Mouse (Mus musculus) CH12.LX (cell line): ENCODE results near the gene Trim71. TPM values are rescaled to one million over a fixed set of nuclear protein-coding genes. Genes with fewer than 3 reads are reported as not detected.

ENCODE experiments used
- DNase-seq: peaks from one replicate; pipeline ENCODE4 v3.0.0-alpha.2; 2013; ENCODE audit errors: extremely low read depth
- H3K27ac ChIP-seq: 2 replicates; pipeline ENCODE4 v1.5.1; 2012; ENCODE audit warnings: low read depth, mild to moderate bottlenecking, control low read depth, moderate library complexity; ENCODE audit not compliant: insufficient read depth
- H3K27me3 ChIP-seq: replicated peaks from 2 replicates; pipeline ENCODE3; 2012; ENCODE audit warnings: inconsistent platforms
- H3K36me3 ChIP-seq, 2 experiments: replicated peaks in 1 of 2; 2 replicates each; pipeline versions ENCODE3 to v1.6.1; 2012; ENCODE audit warnings: inconsistent platforms in 1 of 2, low read length in 1 of 2, mild to moderate bottlenecking in 1 of 2, mixed read lengths in 1 of 2, moderate library complexity in 1 of 2; ENCODE audit not compliant: control insufficient read depth in 1 of 2, insufficient read depth in 1 of 2
- H3K4me1 ChIP-seq, 2 experiments: 2 replicates each; pipeline ENCODE4 v1.6.1; 2012; ENCODE audit warnings: inconsistent platforms in 1 of 2, moderate library complexity in 1 of 2; ENCODE audit not compliant: insufficient read depth in 2 of 2, control insufficient read depth in 1 of 2
- H3K4me2 ChIP-seq: 2 replicates; pipeline ENCODE4 v1.6.1; 2012; ENCODE audit warnings: low read depth, mild to moderate bottlenecking, control low read depth; ENCODE audit not compliant: poor library complexity, insufficient read depth, severe bottlenecking
- H3K4me3 ChIP-seq, 3 experiments: fragments of 150-350 bp in 1 of 3; sonication (generic) in 1 of 3; replicated peaks in 1 of 3; 2 replicates each; pipeline versions ENCODE3 to v1.5.1; 2011 to 2012; ENCODE audit warnings: low read depth in 2 of 3, low read length in 2 of 3, mild to moderate bottlenecking in 2 of 3, moderate library complexity in 2 of 3, control low read depth in 1 of 3, improper control_type of control experiment in 1 of 3, inconsistent platforms in 1 of 3, mixed read lengths in 1 of 3; ENCODE audit not compliant: poor library complexity in 1 of 3
- H3K79me2 ChIP-seq: replicated peaks from 2 replicates; pipeline ENCODE4 v1.6.1; 2012; ENCODE audit warnings: mild to moderate bottlenecking, moderate library complexity; ENCODE audit not compliant: control insufficient read depth, poor library complexity, insufficient read depth, severe bottlenecking; ENCODE audit errors: extremely low read depth
- H3K9ac ChIP-seq: 2 replicates; pipeline ENCODE4 v1.6.1; 2012; ENCODE audit warnings: low read depth, mild to moderate bottlenecking, control low read depth, moderate library complexity; ENCODE audit not compliant: insufficient read depth
- H3K9me3 ChIP-seq: replicated peaks from 2 replicates; pipeline ENCODE3; 2012; ENCODE audit warnings: low read length, inconsistent platforms, mixed read lengths
- CHD1 ChIP-seq: IDR thresholded peaks from 2 replicates; pipeline ENCODE4 v1.6.1; 2012; ENCODE audit warnings: low read depth, low read length, improper control_type of control experiment, inconsistent platforms
- CHD2 ChIP-seq: IDR thresholded peaks from 2 replicates; pipeline ENCODE4 v1.6.1; 2011; ENCODE audit warnings: low read length, improper control_type of control experiment
- E2F4 ChIP-seq: IDR thresholded peaks from 2 replicates; pipeline ENCODE4 v1.6.1; 2011; ENCODE audit warnings: low read depth, low read length, improper control_type of control experiment; ENCODE audit not compliant: insufficient replicate concordance
- ELF1 ChIP-seq: IDR thresholded peaks from 2 replicates; pipeline ENCODE4 v1.6.1; 2014; ENCODE audit warnings: low read depth, mild to moderate bottlenecking, inconsistent platforms, low read length, improper control_type of control experiment
- GABPA ChIP-seq: IDR thresholded peaks from 2 replicates; pipeline ENCODE4 v1.6.1; 2012; ENCODE audit warnings: low read depth, low read length, improper control_type of control experiment, inconsistent platforms; ENCODE audit not compliant: insufficient replicate concordance
- HCFC1 ChIP-seq: IDR thresholded peaks from 2 replicates; pipeline ENCODE4 v1.6.1; 2012; ENCODE audit warnings: low read depth, mild to moderate bottlenecking, inconsistent platforms, low read length, improper control_type of control experiment
- IRF4 ChIP-seq: IDR thresholded peaks from 2 replicates; pipeline ENCODE4 v1.6.1; 2014; ENCODE audit warnings: low read depth, mild to moderate bottlenecking, inconsistent platforms, low read length, improper control_type of control experiment
- JUND ChIP-seq: conservative IDR thresholded peaks from 2 replicates; pipeline ENCODE4 v1.6.1; 2011; ENCODE audit warnings: low read depth, low read length, improper control_type of control experiment
- MAX ChIP-seq: IDR thresholded peaks from 2 replicates; pipeline ENCODE4 v1.6.1; 2011; ENCODE audit warnings: low read length, improper control_type of control experiment
- MAZ ChIP-seq: IDR thresholded peaks from 2 replicates; pipeline ENCODE4 v1.6.1; 2012; ENCODE audit warnings: low read depth, mild to moderate bottlenecking, inconsistent platforms, low read length, improper control_type of control experiment, moderate library complexity
- MEF2A ChIP-seq: IDR thresholded peaks from 2 replicates; pipeline ENCODE4 v1.6.1; 2014; ENCODE audit warnings: low read depth, mild to moderate bottlenecking, inconsistent platforms, low read length, improper control_type of control experiment, borderline replicate concordance
- MXI1 ChIP-seq: IDR thresholded peaks from 2 replicates; pipeline ENCODE4 v1.6.1; 2011; ENCODE audit warnings: mild to moderate bottlenecking, low read depth, low read length, improper control_type of control experiment
- MYC ChIP-seq: IDR thresholded peaks from 2 replicates; pipeline ENCODE4 v1.6.1; 2011; ENCODE audit warnings: low read depth, mild to moderate bottlenecking, improper control_type of control experiment, low read length
- NELFE ChIP-seq: IDR thresholded peaks from 2 replicates; pipeline ENCODE4 v1.6.1; 2011; ENCODE audit warnings: low read depth, low read length, improper control_type of control experiment
- NRF1 ChIP-seq: IDR thresholded peaks from 2 replicates; pipeline ENCODE4 v1.6.1; 2014; ENCODE audit warnings: low read depth, mild to moderate bottlenecking, inconsistent platforms, low read length, improper control_type of control experiment, moderate library complexity
- POLR2AphosphoS2 ChIP-seq: IDR thresholded peaks from 2 replicates; pipeline ENCODE4 v1.6.1; 2011; ENCODE audit warnings: low read depth, low read length, improper control_type of control experiment
- RAD21 ChIP-seq: IDR thresholded peaks from 2 replicates; pipeline ENCODE4 v1.6.1; 2011; ENCODE audit warnings: low read depth, mild to moderate bottlenecking, low read length, improper control_type of control experiment, moderate library complexity
- RCOR1 ChIP-seq: conservative IDR thresholded peaks from 2 replicates; pipeline ENCODE4 v1.6.1; 2012; ENCODE audit warnings: low read depth, mild to moderate bottlenecking, inconsistent platforms, low read length, improper control_type of control experiment
- SIN3A ChIP-seq: IDR thresholded peaks from 2 replicates; pipeline ENCODE4 v1.6.1; 2012; ENCODE audit warnings: low read length, improper control_type of control experiment, inconsistent platforms
- SMC3 ChIP-seq: IDR thresholded peaks from 2 replicates; pipeline ENCODE4 v1.6.1; 2011; ENCODE audit warnings: low read depth, low read length, improper control_type of control experiment
- UBTF ChIP-seq: IDR thresholded peaks from 2 replicates; pipeline ENCODE4 v1.6.1; 2012; ENCODE audit warnings: low read depth, mild to moderate bottlenecking, inconsistent platforms, low read length, improper control_type of control experiment, moderate library complexity
- USF1 ChIP-seq: IDR thresholded peaks from 2 replicates; pipeline ENCODE4 v1.6.1; 2014; ENCODE audit warnings: low read depth, mild to moderate bottlenecking, inconsistent platforms, low read length, improper control_type of control experiment
- USF2 ChIP-seq: conservative IDR thresholded peaks from 2 replicates; pipeline ENCODE4 v1.6.1; 2011; ENCODE audit warnings: low read depth, low read length, improper control_type of control experiment
- ZC3H11A ChIP-seq: IDR thresholded peaks from 2 replicates; pipeline ENCODE4 v1.6.1; 2012; ENCODE audit warnings: low read depth, mild to moderate bottlenecking, inconsistent platforms, low read length, improper control_type of control experiment
- ZKSCAN1 ChIP-seq: IDR thresholded peaks from 2 replicates; pipeline ENCODE4 v1.6.1; 2012; ENCODE audit warnings: low read depth, inconsistent platforms, low read length, improper control_type of control experiment, borderline replicate concordance
- ZMIZ1 ChIP-seq: IDR thresholded peaks from 2 replicates; pipeline ENCODE4 v1.6.1; 2012; ENCODE audit warnings: low read depth, mild to moderate bottlenecking, inconsistent platforms, low read length, improper control_type of control experiment
- dilution Hi-C: fragments of 300-500 bp; cut with MboI; formaldehyde crosslinking; loops from 2 replicates; pipeline ENCODE4 v1.14.3; 2020; ENCODE audit warnings: low sequenced_read_pairs; ENCODE audit not compliant: extremely low pct_unique_long_range_greater_than_20kb, extremely low pct_ligation_motif_present
- in situ Hi-C: fragments of 300-500 bp; cut with MboI; formaldehyde crosslinking; loops from 3 replicates; pipeline ENCODE4 v1.14.3; 2019; ENCODE audit warnings: low sequenced_read_pairs, low pct_ligation_motif_present, low pct_unique_long_range_greater_than_20kb, mixed read lengths
- polyA plus RNA-seq: library from polyadenylated mRNA; unstranded; fragments of >175 nt; gene quantifications from 2 replicates; pipeline ENCODE4 v1.2.1, GENCODE M21; 2012; ENCODE audit warnings: low read depth; ENCODE audit not compliant: insufficient read length
- total RNA-seq, 2 experiments: library from RNA; depleted of rRNA; stranded (reverse); fragments of 300-350 nt in 1 of 2; fragments of >200 nt in 1 of 2; gene quantifications; 2 replicates each; pipeline ENCODE4 v1.2.3; 2012 to 2014

Trim71 gene
- total and polyA plus RNA-seq, 3 experiments = under 0.01 TPM; not detected in 2

GRCm38 (mm10) chr9:114486808-114487207 lies 77.4 kb downstream of the Trim71 start:
- Histone ChIP-seq H3K79me2 (no peaks in the 10 kb centered on the region), H3K9ac (no peak overlapping the region), H3K4me3 (no peak overlapping the region), H3K27me3 (no peaks in the 10 kb centered on the region), H3K36me3 (peaks cover 0 to 2% of the 10 kb centered on the region in 2 experiments), H3K4me2 (no peak overlapping the region), H3K27ac (no peak overlapping the region), H3K9me3 (peaks cover 3% of the 10 kb centered on the region), H3K4me1 (peaks cover 17 to 32% of the 10 kb centered on the region in 2 experiments)
- DNase-seq = no peak
- dilution Hi-C loops = no loop called here
- no peak for TF ChIP-seq CHD2
- TF ChIP-seq UBTF = no peak
- no peak for TF ChIP-seq HCFC1
- no peak for TF ChIP-seq NRF1
- no peak for TF ChIP-seq MAZ
- TF ChIP-seq E2F4 = no peak
- no peak for TF ChIP-seq MXI1
- no peak for TF ChIP-seq MEF2A
- TF ChIP-seq NELFE = no peak
- in situ Hi-C loops = loop anchor here (25.0 kb wide), 1 partner anchor 175 kb away; no protein-coding TSS in a partner anchor

- peaks cover 0 to 2% of the 10 kb centered on the region in 2 experiments for H3K36me3 ChIP-seq
These were observed 79.4 kb downstream of the Trim71 start for GRCm38 (mm10) chr9:114484771-114485170.

GRCm38 (mm10) chr9:114480940-114481339 lies 83.2 kb downstream of the Trim71 start:
- no peak for DNase-seq
- Histone ChIP-seq H3K36me3 (peaks cover 0 to 17% of the 10 kb centered on the region in 2 experiments), H3K4me1 (peaks cover 19 to 47% of the 10 kb centered on the region in 2 experiments), H3K27me3 (no peaks in the 10 kb centered on the region), H3K79me2 (no peaks in the 10 kb centered on the region), H3K9ac (no peak overlapping the region), H3K4me3 (no peak overlapping the region)
- TF ChIP-seq RCOR1 (no peak), ELF1 (no peak), CHD1 (no peak), ZC3H11A (no peak), CHD2 (no peak), JUND (no peak), NELFE (no peak), HCFC1 (no peak), MYC (no peak), POLR2AphosphoS2 (no peak), USF2 (no peak), SMC3 (no peak), ZKSCAN1 (no peak)
- TF ChIP-seq, all 38 proteins: peak for 0
- dilution Hi-C loops (no loop called here), in situ Hi-C loops (loop anchor here (25.0 kb wide), 1 partner anchor 169 kb away; no protein-coding TSS in a partner anchor)
- H3K4me2 ChIP-seq = no peak overlapping the region
- H3K27ac ChIP-seq = no peak overlapping the region
- no peaks in the 10 kb centered on the region for H3K9me3 ChIP-seq

More at GRCm38 (mm10) chr9:114484771-114485170, 79.4 kb downstream of the Trim71 start:
- H3K79me2 ChIP-seq = no peaks in the 10 kb centered on the region
- no peak overlapping the region for H3K9ac ChIP-seq
- no peak overlapping the region for H3K27ac ChIP-seq
- peaks cover 15 to 30% of the 10 kb centered on the region in 2 experiments for H3K4me1 ChIP-seq
- DNase-seq = no peak
- peaks cover 3% of the 10 kb centered on the region for H3K9me3 ChIP-seq
- in situ Hi-C loops (loop anchor here (25.0 kb wide), 1 partner anchor 172 kb away; no protein-coding TSS in a partner anchor), dilution Hi-C loops (no loop called here)
- H3K4me2 ChIP-seq = no peak overlapping the region
- no peak for TF ChIP-seq IRF4
- no peak for TF ChIP-seq ZMIZ1
- no peak for TF ChIP-seq GABPA
- TF ChIP-seq RCOR1 = no peak
- no peak for TF ChIP-seq SMC3
- TF ChIP-seq RAD21 = no peak
- no peak for TF ChIP-seq MAX
- TF ChIP-seq SIN3A = no peak
- no peak for TF ChIP-seq NELFE
- no peak for TF ChIP-seq USF1
- no peak overlapping the region for H3K4me3 ChIP-seq
- no peaks in the 10 kb centered on the region for H3K27me3 ChIP-seq
